Mouse (Mus musculus) neural tube, embryonic 11.5 days (tissue): ENCODE results near the gene Thsd4. TPM values are rescaled to one million over a fixed set of nuclear protein-coding genes. Genes with fewer than 3 reads are reported as not detected.

Experiments used
- ATAC-seq: fragments of 200-750 bp; cut with Nextera tagmentation; 2 replicates; pipeline ENCODE4 v1.8.0; 2017; ENCODE audit warnings: moderate number of reproducible peaks, mild to moderate bottlenecking, moderate TSS enrichment, moderate library complexity; ENCODE audit not compliant: insufficient read depth, low FRiP score, low TSS enrichment
- DNase-seq: peaks from one replicate; pipeline ENCODE4 v3.0.0-alpha.2; 2015; ENCODE audit warnings: low spot score
- H3K27ac ChIP-seq: fragments of 300-500 bp; sonication (generic); 2 replicates; pipeline ENCODE4 v1.5.1; 2014; ENCODE audit warnings: low read depth, mild to moderate bottlenecking, low read length
- H3K27me3 ChIP-seq: fragments of 300-500 bp; sonication (generic); 2 replicates; pipeline ENCODE4 v1.6.1; 2014; ENCODE audit warnings: mild to moderate bottlenecking, low read length, mixed read lengths; ENCODE audit not compliant: control insufficient read depth, insufficient read depth
- H3K36me3 ChIP-seq: fragments of 300-500 bp; sonication (generic); 2 replicates; pipeline ENCODE4 v1.6.1; 2014; ENCODE audit warnings: mild to moderate bottlenecking, low read length, moderate library complexity, mixed read lengths; ENCODE audit not compliant: control insufficient read depth, insufficient read depth
- H3K4me1 ChIP-seq: fragments of 300-500 bp; sonication (generic); 2 replicates; pipeline ENCODE4 v1.6.1; 2014; ENCODE audit warnings: low read length, mixed read lengths; ENCODE audit not compliant: control insufficient read depth, insufficient read depth
- H3K4me2 ChIP-seq: fragments of 300-500 bp; sonication (generic); 2 replicates; pipeline ENCODE4 v1.6.1; 2014; ENCODE audit warnings: low read depth, mild to moderate bottlenecking, moderate library complexity
- H3K4me3 ChIP-seq: fragments of 300-500 bp; sonication (generic); 2 replicates; pipeline ENCODE4 v1.5.1; 2014; ENCODE audit warnings: low read depth, low read length
- H3K9ac ChIP-seq: fragments of 300-500 bp; sonication (generic); 2 replicates; pipeline ENCODE4 v1.6.1; 2014; ENCODE audit warnings: mild to moderate bottlenecking, low read length
- H3K9me3 ChIP-seq: fragments of 300-500 bp; sonication (generic); 2 replicates; pipeline ENCODE4 v1.6.1; 2016; ENCODE audit warnings: low read length; ENCODE audit not compliant: control insufficient read depth
- WGBS: fragments of 180-500 bp; shearing (Covaris S2); extraction: QIAGEN DNeasy Blood & Tissue Kit; methylation state at CpG from one replicate; pipeline ENCODE4 v1.1.7; 2014; 5-methylcytosine and 5-hydroxymethylcytosine counted together
- polyA plus RNA-seq: library from polyadenylated mRNA; unstranded; fragments of >200 nt; fragmentation: Nextera tagmentation; extraction: Ambion mirVana; gene quantifications from 2 replicates; pipeline ENCODE4 v1.2.1, GENCODE M21; 2014

Gene Thsd4
- polyA plus RNA-seq, 1 experiment from 2014 or later, result 5.4 TPM

GRCm38 (mm10) chr9:60077761-60078160 is 444.1 kb downstream of the Thsd4 start:
- WGBS, result 64% methylated on average over 1 of the region's 1 CpGs
- peaks cover 8% of the 10 kb centered on the region for H3K4me1 ChIP-seq
- no peak overlapping the region for H3K4me2 ChIP-seq
- no peaks in the 10 kb centered on the region for H3K36me3 ChIP-seq
- H3K9me3 ChIP-seq, result no peaks in the 10 kb centered on the region
- DNase-seq, result no peak
- no peaks in the 10 kb centered on the region for H3K27me3 ChIP-seq
- H3K4me3 ChIP-seq, result no peak overlapping the region
- no peak for ATAC-seq
- no peak overlapping the region for H3K9ac ChIP-seq
- no peak overlapping the region for H3K27ac ChIP-seq

- no peaks in the 10 kb centered on the region for H3K9me3 ChIP-seq
- no peak overlapping the region for H3K27ac ChIP-seq
- peaks cover 11% of the 10 kb centered on the region; the same call in 1 of the 2 replicates for H3K4me1 ChIP-seq
- DNase-seq (no peak), ATAC-seq (no peak)
- no peak overlapping the region for H3K4me3 ChIP-seq
- no peaks in the 10 kb centered on the region for H3K36me3 ChIP-seq
- H3K9ac ChIP-seq, result no peak overlapping the region
- 51% methylated on average over 4 of the region's 4 CpGs for WGBS
- H3K4me2 ChIP-seq, result no peak overlapping the region
- H3K27me3 ChIP-seq, result no peaks in the 10 kb centered on the region
Measured at GRCm38 (mm10) chr9:60076396-60076795, 445.4 kb downstream of the Thsd4 start.

GRCm38 (mm10) chr9:60071620-60072263 is 450.1 kb downstream of the Thsd4 start:
- no peaks in the 10 kb centered on the region for H3K27me3 ChIP-seq
- H3K9me3 ChIP-seq, result no peaks in the 10 kb centered on the region
- ATAC-seq, result no peak; the same call in 1 of the 2 replicates
- peaks cover 11% of the 10 kb centered on the region; the same call in 1 of the 2 replicates for H3K4me1 ChIP-seq
- WGBS, result 34% methylated on average over 5 of the region's 5 CpGs
- H3K27ac ChIP-seq, result no peak overlapping the region
- DNase-seq, result peak; percentile 27
- H3K9ac ChIP-seq, result no peak overlapping the region
- no peak overlapping the region for H3K4me3 ChIP-seq
- no peaks in the 10 kb centered on the region for H3K36me3 ChIP-seq
- H3K4me2 ChIP-seq, result no peak overlapping the region

- WGBS, result 88% methylated on average over 8 of the region's 8 CpGs
- no peak for ATAC-seq
- Histone ChIP-seq H3K27me3 (no peaks in the 10 kb centered on the region), H3K4me3 (no peak overlapping the region), H3K36me3 (no peaks in the 10 kb centered on the region), H3K27ac (no peak overlapping the region), H3K4me1 (peaks cover 8% of the 10 kb centered on the region; the same call in 1 of the 2 replicates), H3K4me2 (no peak overlapping the region), H3K9ac (no peak overlapping the region), H3K9me3 (no peaks in the 10 kb centered on the region)
- DNase-seq, result no peak
Measured at GRCm38 (mm10) chr9:60067241-60067640, 454.6 kb downstream of the Thsd4 start.

- Histone ChIP-seq H3K4me1 (no peaks in the 10 kb centered on the region), H3K36me3 (no peaks in the 10 kb centered on the region), H3K27ac (no peak overlapping the region), H3K4me2 (no peak overlapping the region), H3K9me3 (no peaks in the 10 kb centered on the region), H3K4me3 (no peak overlapping the region), H3K9ac (no peak overlapping the region), H3K27me3 (no peaks in the 10 kb centered on the region)
- no peak for ATAC-seq
- DNase-seq, result no peak
- 88% methylated on average over 4 of the region's 4 CpGs for WGBS
Measured at GRCm38 (mm10) chr9:60065184-60065583, 456.7 kb downstream of the Thsd4 start.

GRCm38 (mm10) chr9:60063191-60063720 is 458.6 kb downstream of the Thsd4 start:
- Histone ChIP-seq H3K9me3 (no peaks in the 10 kb centered on the region), H3K27me3 (no peaks in the 10 kb centered on the region), H3K4me3 (no peak overlapping the region), H3K4me2 (no peak overlapping the region), H3K9ac (no peak overlapping the region), H3K4me1 (no peaks in the 10 kb centered on the region), H3K27ac (no peak overlapping the region), H3K36me3 (no peaks in the 10 kb centered on the region)
- DNase-seq (no peak), ATAC-seq (no peak)
- WGBS, result 78% methylated on average over 4 of the region's 4 CpGs

GRCm38 (mm10) chr9:60056131-60056530 is 465.7 kb downstream of the Thsd4 start:
- DNase-seq (no peak), ATAC-seq (no peak)
- Histone ChIP-seq H3K4me3 (no peak overlapping the region), H3K36me3 (no peaks in the 10 kb centered on the region), H3K27ac (no peak overlapping the region), H3K9me3 (no peaks in the 10 kb centered on the region), H3K9ac (no peak overlapping the region), H3K27me3 (no peaks in the 10 kb centered on the region), H3K4me1 (no peaks in the 10 kb centered on the region), H3K4me2 (no peak overlapping the region)
- 84% methylated on average over 5 of the region's 5 CpGs for WGBS

- ATAC-seq (no peak), DNase-seq (no peak)
- H3K4me3 ChIP-seq, result no peak overlapping the region
- H3K27ac ChIP-seq, result no peak overlapping the region
- H3K9me3 ChIP-seq, result no peaks in the 10 kb centered on the region
- no peaks in the 10 kb centered on the region for H3K27me3 ChIP-seq
- no peaks in the 10 kb centered on the region for H3K36me3 ChIP-seq
- no peaks in the 10 kb centered on the region for H3K4me1 ChIP-seq
- H3K9ac ChIP-seq, result no peak overlapping the region
- 72% methylated on average over 5 of the region's 5 CpGs for WGBS
- no peak overlapping the region for H3K4me2 ChIP-seq
Measured at GRCm38 (mm10) chr9:60054951-60055350, 466.9 kb downstream of the Thsd4 start.

GRCm38 (mm10) chr9:60053117-60053516 is 468.7 kb downstream of the Thsd4 start:
- DNase-seq (no peak), ATAC-seq (no peak)
- Histone ChIP-seq H3K4me1 (no peaks in the 10 kb centered on the region), H3K9ac (no peak overlapping the region), H3K4me3 (no peak overlapping the region), H3K36me3 (no peaks in the 10 kb centered on the region), H3K4me2 (no peak overlapping the region), H3K27me3 (no peaks in the 10 kb centered on the region), H3K9me3 (no peaks in the 10 kb centered on the region), H3K27ac (no peak overlapping the region)
- WGBS, result 92% methylated on average over 5 of the region's 5 CpGs
